8 mouse cellular contexts compared by ENCODE assay signal in genomic region chr14:25371661-25372060, GRCm38 (mm10).
DNase-seq lines count a peak whose midpoint lies in the region; ATAC-seq lines count a peak whose summit lies in the region.

No protein-coding gene starts in this region.

- peaks cover 7% of the 10 kb centered on the region for H3K4me1 ChIP-seq in forebrain, embryonic 11.5 days (replicated peaks; ENCODE audit: control insufficient read depth, insufficient read depth, low read length)
- peaks cover 6% of the 10 kb centered on the region for H3K4me1 ChIP-seq in midbrain, embryonic 16.5 days (ENCODE audit: control insufficient read depth, insufficient read depth, low read length)
- no peaks in the 10 kb centered on the region for H3K4me1 ChIP-seq in liver, embryonic 12.5 days

- WGBS in forebrain, embryonic 11.5 days = 46% methylated on average over 4 of the region's 4 CpGs
- 54% methylated on average over 4 of the region's 4 CpGs for WGBS in midbrain, embryonic 16.5 days
- WGBS in liver, embryonic 12.5 days (ENCODE audit: insufficient replicate concordance) = 63% methylated on average over 4 of the region's 4 CpGs

- DNase-seq in CD4-positive helper T cell, adult 2 months (ENCODE audit: low read depth, low spot score) = peak; percentile 26
- peak; percentile 67 for DNase-seq in adrenal gland, postnatal 25 days
- peak; percentile 57 for DNase-seq in forebrain, embryonic 11.5 days (ENCODE audit: low spot score)
- DNase-seq in heart, postnatal 10 days = peak; percentile 73 to 82
- DNase-seq in kidney, postnatal 4 days = peak; percentile 66 to 79
- no peak for DNase-seq in urinary bladder, adult 18-20 months (ENCODE audit: low spot score in 2 of 2)

- peaks cover 3% of the 10 kb centered on the region; the same call in 1 of the 2 replicates for H3K9me3 ChIP-seq in forebrain, embryonic 11.5 days (ENCODE audit: control insufficient read depth, low read length)
- no peaks in the 10 kb centered on the region for H3K9me3 ChIP-seq in midbrain, embryonic 16.5 days (replicated peaks; ENCODE audit: control insufficient read depth, low read length, poor library complexity, severe bottlenecking)
- H3K9me3 ChIP-seq in liver, embryonic 12.5 days (replicated peaks) = no peaks in the 10 kb centered on the region

- H3K4me2 ChIP-seq in forebrain, embryonic 11.5 days (ENCODE audit: low read depth, low read length, severe bottlenecking) = no peak overlapping the region
- H3K4me2 ChIP-seq in midbrain, embryonic 16.5 days (ENCODE audit: low read length) = no peak overlapping the region
- H3K4me2 ChIP-seq in liver, embryonic 12.5 days = no peak overlapping the region

- no peaks in the 10 kb centered on the region for H3K27me3 ChIP-seq in forebrain, embryonic 11.5 days (ENCODE audit: control insufficient read depth, insufficient read depth, low read length)
- no peaks in the 10 kb centered on the region for H3K27me3 ChIP-seq in midbrain, embryonic 16.5 days (ENCODE audit: control insufficient read depth, insufficient read depth, low read depth, low read length)
- H3K27me3 ChIP-seq in liver, embryonic 12.5 days (replicated peaks) = peaks cover 16% of the 10 kb centered on the region

- ATAC-seq in forebrain, embryonic 11.5 days (replicated peaks; ENCODE audit: low FRiP score) = peak; percentile 69
- ATAC-seq in midbrain, embryonic 16.5 days = peak; percentile 78
- ATAC-seq in liver, embryonic 12.5 days = no peak

- H3K4me3 ChIP-seq in forebrain, embryonic 11.5 days (ENCODE audit: low read depth, low read length) = no peak overlapping the region
- no peak overlapping the region for H3K4me3 ChIP-seq in midbrain, embryonic 16.5 days (ENCODE audit: low read depth, low read length)
- H3K4me3 ChIP-seq in liver, embryonic 12.5 days = no peak overlapping the region

- no peaks in the 10 kb centered on the region for H3K36me3 ChIP-seq in forebrain, embryonic 11.5 days (ENCODE audit: control insufficient read depth, insufficient read depth, low read length)
- H3K36me3 ChIP-seq in midbrain, embryonic 16.5 days (ENCODE audit: control insufficient read depth, insufficient read depth, low read length) = no peaks in the 10 kb centered on the region
- H3K36me3 ChIP-seq in liver, embryonic 12.5 days = no peaks in the 10 kb centered on the region

- H3K27ac ChIP-seq in forebrain, embryonic 11.5 days (ENCODE audit: low read depth, low read length) = no peak overlapping the region
- peak overlapping the region; percentile 69 for H3K27ac ChIP-seq in midbrain, embryonic 16.5 days (ENCODE audit: low read length)
- H3K27ac ChIP-seq in liver, embryonic 12.5 days = no peak overlapping the region

- peak overlapping the region; percentile 0; the same call in 1 of the 2 replicates for H3K9ac ChIP-seq in forebrain, embryonic 11.5 days (ENCODE audit: low read length)
- peak overlapping the region; percentile 18; the same call in 1 of the 2 replicates for H3K9ac ChIP-seq in midbrain, embryonic 16.5 days (ENCODE audit: low read depth, low read length)
- H3K9ac ChIP-seq in liver, embryonic 12.5 days = no peak overlapping the region

- intact Hi-C loops in heart, postnatal 10 days (cut with DNase I) = loop anchor here (2.0 to 10.0 kb wide), 2 partner anchors 593 to 867 kb away; no protein-coding TSS in a partner anchor

Comparison
In these comparisons a context has a peak if more than half of its experiments do, and no peak if none do; other contexts are left out.
1. DNase-seq: peak in CD4-positive helper T cell, adult 2 months (single experiment), adrenal gland, postnatal 25 days (single experiment), forebrain, embryonic 11.5 days (single experiment), heart, postnatal 10 days (2 of 2) and kidney, postnatal 4 days (2 of 2); none in urinary bladder, adult 18-20 months (0 of 2).